Mouse (Mus musculus) kidney, adult 2 months (tissue): ENCODE results near the gene Gkap1. TPM values are rescaled to one million over a fixed set of nuclear protein-coding genes. Genes with fewer than 3 reads are reported as not detected.

Source experiments
- DNase-seq: peaks from one replicate; pipeline ENCODE4 v3.0.0; 2021
- H3K27ac ChIP-seq: fragments of 200-500 bp; 2 replicates; pipeline ENCODE4 v1.5.1; 2012; ENCODE audit warnings: low read depth, low read length, control low read depth, inconsistent platforms; ENCODE audit not compliant: insufficient read depth
- H3K27me3 ChIP-seq: fragments of 200-500 bp; replicated peaks from 2 replicates; pipeline ENCODE4 v1.6.1; 2012; ENCODE audit warnings: mild to moderate bottlenecking, moderate library complexity, low read length, inconsistent platforms; ENCODE audit not compliant: control insufficient read depth, insufficient read depth
- H3K36me3 ChIP-seq: fragments of 200-500 bp; 2 replicates; pipeline ENCODE4 v1.6.1; 2012; ENCODE audit warnings: mild to moderate bottlenecking, moderate library complexity, low read length, inconsistent platforms; ENCODE audit not compliant: control insufficient read depth, insufficient read depth
- H3K4me1 ChIP-seq: fragments of 200-500 bp; 2 replicates; pipeline ENCODE4 v1.6.1; 2011; ENCODE audit warnings: low read length; ENCODE audit not compliant: control insufficient read depth, insufficient read depth
- H3K4me3 ChIP-seq: fragments of 200-500 bp; 2 replicates; pipeline ENCODE4 v1.5.1; 2011; ENCODE audit warnings: mild to moderate bottlenecking, low read depth, low read length, control low read depth; ENCODE audit not compliant: insufficient read depth
- CTCF ChIP-seq: fragments of 200-500 bp; conservative IDR thresholded peaks from 2 replicates; pipeline ENCODE4 v1.5.1; 2011; ENCODE audit warnings: low read depth, mild to moderate bottlenecking, control low read depth, low read length, moderate library complexity, mixed read lengths; ENCODE audit not compliant: insufficient read depth, insufficient read length
- POLR2A ChIP-seq: fragments of 200-500 bp; IDR thresholded peaks from one replicate; pipeline ENCODE4 v1.6.1; 2011; ENCODE audit warnings: low read depth, low read length, control low read depth
- WGBS: fragments of 180-500 bp; shearing (Covaris S2); methylation state at CpG from one replicate; pipeline ENCODE4 v1.1.7; 2018; 5-methylcytosine and 5-hydroxymethylcytosine counted together
- polyA plus RNA-seq: library from polyadenylated mRNA; depleted of rRNA; stranded (reverse); fragments of >200 nt; gene quantifications from 2 replicates; pipeline ENCODE4 v1.2.3, GENCODE M21; 2012; rRNA removed

Gkap1 gene
- polyA plus RNA-seq, 1 experiment: 11.9 TPM

DNA sequence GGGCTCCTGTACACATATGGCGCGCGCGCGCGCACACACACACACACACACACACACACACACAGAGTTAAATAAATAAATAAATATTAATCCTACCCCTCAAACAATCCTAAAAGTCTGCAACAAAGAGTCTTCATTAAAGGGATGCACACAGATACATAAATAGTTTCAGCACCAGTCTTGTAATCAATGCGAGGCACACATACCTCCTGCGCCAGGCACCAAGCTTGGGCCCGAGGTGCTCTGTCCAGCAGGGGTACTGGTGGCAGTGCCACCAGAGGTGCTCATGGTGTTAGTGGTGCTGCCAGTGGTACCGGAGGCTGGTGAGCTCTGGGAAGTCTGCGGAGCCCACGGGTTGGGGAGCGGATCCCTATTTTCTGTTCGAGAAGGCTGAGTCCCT, 84.0 kb downstream of the Gkap1 start:
- H3K27ac ChIP-seq: no peak overlapping the region
- WGBS: 95% methylated on average over 14 of the region's 14 CpGs
- no peak overlapping the region for H3K4me3 ChIP-seq
- H3K4me1 ChIP-seq: no peaks in the 10 kb centered on the region; the same call in 1 of the 2 replicates
- TF ChIP-seq CTCF: no peak
- no peak for TF ChIP-seq POLR2A
- peaks cover 3% of the 10 kb centered on the region; the same call in 1 of the 2 replicates for H3K36me3 ChIP-seq
- no peaks in the 10 kb centered on the region for H3K27me3 ChIP-seq
- no peak for DNase-seq

DNA sequence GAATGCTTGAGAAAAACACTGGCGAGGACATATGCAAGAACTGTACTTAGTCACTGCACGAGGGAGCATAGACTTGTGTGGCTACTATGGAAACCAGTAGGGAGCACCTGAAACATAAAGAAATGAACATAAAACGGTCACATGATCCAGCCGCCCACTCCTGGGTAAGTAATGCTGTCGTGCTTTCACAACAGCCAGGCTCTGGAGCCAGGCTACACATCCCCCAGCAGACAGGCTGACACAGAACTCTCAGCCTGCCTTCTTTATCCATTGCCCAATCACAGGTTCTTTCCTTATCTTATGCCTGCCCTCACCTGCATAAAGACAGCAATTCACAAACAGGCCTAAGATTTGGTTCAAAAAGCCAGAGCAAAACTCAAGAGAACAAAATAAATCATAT, 86.0 kb downstream of the Gkap1 start:
- Histone ChIP-seq H3K36me3 (peaks cover 3% of the 10 kb centered on the region; the same call in 1 of the 2 replicates), H3K4me1 (no peaks in the 10 kb centered on the region; the same call in 1 of the 2 replicates), H3K4me3 (no peak overlapping the region), H3K27ac (no peak overlapping the region), H3K27me3 (no peaks in the 10 kb centered on the region)
- DNase-seq: no peak
- 67% methylated on average over 5 of the region's 5 CpGs for WGBS
- TF ChIP-seq CTCF (no peak), POLR2A (no peak)

DNA sequence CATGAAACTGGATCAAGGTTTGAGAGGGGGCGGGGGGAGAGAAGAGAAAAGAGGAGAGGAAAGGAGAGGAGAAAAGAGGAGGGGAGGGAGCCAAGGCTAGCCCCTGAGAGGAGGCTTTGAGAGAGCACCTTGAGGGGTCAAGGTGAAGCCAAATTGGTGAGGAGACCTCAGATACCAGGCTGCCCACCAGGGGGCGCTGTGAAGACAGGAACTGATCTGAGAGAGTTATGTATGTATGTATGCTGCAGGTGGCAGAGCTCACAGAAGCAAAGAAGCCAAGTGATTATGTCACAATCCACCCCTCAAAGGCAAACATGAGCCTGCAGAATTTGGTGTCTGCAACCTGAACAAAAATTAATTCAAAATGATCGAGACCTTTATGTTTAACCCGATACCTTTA, 87.1 kb downstream of the Gkap1 start:
- H3K4me1 ChIP-seq: no peaks in the 10 kb centered on the region; the same call in 1 of the 2 replicates
- TF ChIP-seq CTCF: peak; percentile 90
- TF ChIP-seq POLR2A: no peak
- 57% methylated on average over 4 of the region's 4 CpGs for WGBS
- DNase-seq: peak; percentile 86
- H3K27me3 ChIP-seq: no peaks in the 10 kb centered on the region
- H3K36me3 ChIP-seq: peaks cover 3% of the 10 kb centered on the region; the same call in 1 of the 2 replicates
- no peak overlapping the region for H3K27ac ChIP-seq
- H3K4me3 ChIP-seq: no peak overlapping the region

DNA sequence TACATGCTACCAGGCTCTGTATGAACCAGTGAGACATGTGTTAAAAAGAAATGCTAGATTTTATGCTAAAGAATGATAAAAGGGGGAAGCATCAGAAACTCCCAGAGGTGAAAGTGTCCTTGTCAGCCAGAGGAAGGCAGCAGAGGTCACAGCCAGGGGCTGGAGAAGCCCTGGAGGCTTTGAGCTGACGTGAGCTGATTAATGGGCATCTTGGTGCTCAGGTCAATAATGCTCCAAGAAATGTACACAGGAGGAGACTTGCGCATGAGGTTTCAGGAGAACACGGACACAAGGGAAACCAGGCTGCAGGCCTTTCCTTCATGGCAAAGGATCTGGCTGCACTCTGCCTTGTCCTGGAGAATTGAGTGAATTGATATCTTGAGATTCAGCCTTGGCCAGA, 87.7 kb downstream of the Gkap1 start:
- H3K36me3 ChIP-seq: peaks cover 1% of the 10 kb centered on the region; the same call in 1 of the 2 replicates
- H3K4me1 ChIP-seq: peaks cover under 1% of the 10 kb centered on the region
- H3K27me3 ChIP-seq: no peaks in the 10 kb centered on the region
- WGBS: 84% methylated on average over 3 of the region's 3 CpGs
- TF ChIP-seq CTCF: no peak
- no peak for TF ChIP-seq POLR2A
- no peak overlapping the region for H3K4me3 ChIP-seq
- DNase-seq: no peak
- no peak overlapping the region for H3K27ac ChIP-seq

DNA sequence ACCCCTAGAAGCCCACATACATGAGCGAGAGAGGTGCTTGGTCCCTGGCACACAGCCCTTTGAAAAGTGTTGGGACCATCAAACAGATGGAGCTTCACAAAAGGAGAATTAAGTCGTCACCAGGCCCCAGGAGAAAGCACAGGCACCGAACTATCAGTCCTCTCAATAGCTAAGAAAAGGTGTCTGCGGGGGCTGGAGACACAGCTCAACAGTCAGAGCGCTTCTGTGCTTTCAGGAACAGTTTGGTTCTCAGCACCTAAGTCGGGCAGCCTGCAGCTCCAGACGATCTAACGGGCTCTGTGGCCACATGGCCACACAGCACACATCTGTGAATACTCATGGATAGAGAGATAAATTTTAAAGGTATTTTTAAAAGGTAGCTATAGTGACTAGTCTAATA, 89.2 kb downstream of the Gkap1 start:
- Histone ChIP-seq H3K27me3 (no peaks in the 10 kb centered on the region), H3K36me3 (no peaks in the 10 kb centered on the region; the same call in 1 of the 2 replicates)
- WGBS: 82% methylated on average over 8 of the region's 8 CpGs

DNA sequence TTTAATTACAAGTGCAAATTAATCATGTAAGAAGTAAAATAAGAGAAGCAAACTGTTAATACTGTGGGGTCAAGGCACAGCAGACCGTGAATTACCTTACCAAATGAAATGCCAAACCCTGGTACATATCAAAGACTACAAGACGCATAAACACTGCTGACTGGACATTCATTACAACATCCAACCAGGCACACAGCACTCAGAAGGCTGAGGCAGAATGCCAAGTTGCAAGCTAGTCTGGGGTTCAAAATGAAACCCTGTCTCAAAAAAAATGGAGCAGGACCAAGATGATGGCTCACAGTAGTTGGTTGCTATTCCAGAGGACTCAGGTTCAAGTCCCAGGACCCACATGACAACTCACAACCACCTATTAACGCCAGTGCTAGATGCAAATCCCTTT, 91.4 kb downstream of the Gkap1 start:
- no peaks in the 10 kb centered on the region; the same call in 1 of the 2 replicates for H3K36me3 ChIP-seq
- H3K4me3 ChIP-seq: no peak overlapping the region
- TF ChIP-seq POLR2A: no peak
- TF ChIP-seq CTCF: no peak
- DNase-seq: peak; percentile 35
- no peak overlapping the region for H3K27ac ChIP-seq
- H3K4me1 ChIP-seq: peaks cover 11% of the 10 kb centered on the region
- WGBS: 52% methylated on average over 3 of the region's 3 CpGs
- no peaks in the 10 kb centered on the region for H3K27me3 ChIP-seq

More for the DNA sequence above, 89.2 kb downstream of the Gkap1 start:
- TF ChIP-seq POLR2A: no peak
- no peak for TF ChIP-seq CTCF
- Histone ChIP-seq H3K4me3 (no peak overlapping the region), H3K27ac (no peak overlapping the region), H3K4me1 (peaks cover 9% of the 10 kb centered on the region)
- DNase-seq: no peak

Other genes with a start within 250 kb of the Gkap1 start
- 24.7 and 26.3 TPM in 2 replicates for gene Klhl3, start 162.1 kb downstream of the Gkap1 start, polyA plus RNA-seq
- 38.3 and 46.8 TPM in 2 replicates for gene Hnrnpa0, start 147.1 kb downstream of the Gkap1 start, polyA plus RNA-seq
- 21.0 and 27.4 TPM in 2 replicates for gene Idnk, start 118.0 kb downstream of the Gkap1 start, polyA plus RNA-seq
- gene Ubqln1, start 60.0 kb downstream of the Gkap1 start, polyA plus RNA-seq: 111 and 134 TPM in 2 replicates
- 0.22 and 0.31 TPM in 2 replicates for gene Kif27, start 83.4 kb upstream of the Gkap1 start, polyA plus RNA-seq
- gene 2210016F16Rik, start 109.5 kb upstream of the Gkap1 start, polyA plus RNA-seq: 25.2 and 33.8 TPM in 2 replicates
- gene Rmi1, start 126.5 kb upstream of the Gkap1 start, polyA plus RNA-seq: 7.1 and 9.0 TPM in 2 replicates
- gene Hnrnpk, start 127.6 kb upstream of the Gkap1 start, polyA plus RNA-seq: 175 and 211 TPM in 2 replicates